Mouse (Mus musculus) heart, postnatal 4 days (tissue): ENCODE data around the gene Yif1a. TPM values are rescaled to one million over a fixed set of nuclear protein-coding genes. Genes with fewer than 3 reads are reported as not detected.

ENCODE experiments used
- DNase-seq: peaks from one replicate; pipeline ENCODE4 v3.0.0; 2021
- total RNA-seq, 2 experiments: library from RNA; stranded (reverse); gene quantifications; 2 replicates each; pipeline ENCODE4 v1.2.3; 2021

The Yif1a gene
- 10 to 100 TPM; 70.2 to 72.5 TPM for total RNA-seq

- peak; percentile 97 for DNase-seq
These were observed at the start of gene Yif1a for GRCm38 (mm10) chr19:5087884-5088728. Yif1a (plus strand) TSS chr19:5088538.

GRCm38 (mm10) chr19:5038709-5039156 lies 49.6 kb upstream of the Yif1a start, which contains the start of the genes B4gat1 and AC124502.3:
B4gat1 (plus strand) TSS chr19:5038826.
AC124502.3 (plus strand) TSS chr19:5038891.
- DNase-seq: peak; percentile 91

- DNase-seq: no peak
These were observed 48.8 kb upstream of the Yif1a start for GRCm38 (mm10) chr19:5039301-5040114.

- peak; percentile 92 for DNase-seq
These were observed 47.3 kb upstream of the Yif1a start, which contains the start of gene Brms1 for GRCm38 (mm10) chr19:5040862-5041523. Brms1 (plus strand) TSS chr19:5041354.

GRCm38 (mm10) chr19:5041588-5041987 lies 46.8 kb upstream of the Yif1a start:
- DNase-seq: no peak

GRCm38 (mm10) chr19:5045531-5045930 lies 42.8 kb upstream of the Yif1a start:
- no peak for DNase-seq

GRCm38 (mm10) chr19:5048138-5049056 lies 39.9 kb upstream of the Yif1a start:
- DNase-seq: no peak

GRCm38 (mm10) chr19:5049325-5049724 lies 39.0 kb upstream of the Yif1a start:
- no peak for DNase-seq

GRCm38 (mm10) chr19:5050047-5050905 lies 38.1 kb upstream of the Yif1a start, which contains the start of gene Rin1:
Rin1 (plus strand) TSS chr19:5050481.
- DNase-seq: peak; percentile 49

GRCm38 (mm10) chr19:5051031-5051430 lies 37.3 kb upstream of the Yif1a start:
- DNase-seq: peak; percentile 35

- no peak for DNase-seq
These were observed 36.8 kb upstream of the Yif1a start for GRCm38 (mm10) chr19:5051515-5051914.

GRCm38 (mm10) chr19:5052166-5052822 lies 36.0 kb upstream of the Yif1a start:
- no peak for DNase-seq

- no peak for DNase-seq
These were observed 35.5 kb upstream of the Yif1a start for GRCm38 (mm10) chr19:5052853-5053252.

GRCm38 (mm10) chr19:5053909-5054308 lies 34.4 kb upstream of the Yif1a start:
- DNase-seq: peak; percentile 64

- DNase-seq: peak; percentile 67
These were observed 32.1 kb upstream of the Yif1a start for GRCm38 (mm10) chr19:5056251-5056650.

GRCm38 (mm10) chr19:5057876-5058775 lies 30.2 kb upstream of the Yif1a start:
- no peak for DNase-seq

- DNase-seq: peak; percentile 48
These were observed 29.3 kb upstream of the Yif1a start for GRCm38 (mm10) chr19:5058801-5059771.
